Mouse (Mus musculus): ENCODE measurements at regions not wholly inside any gene's neighbourhood (a gene's known extent, or its start where the extent isn't known, plus 50 kb on each side); places are given as distances from the start of the nearest gene placed in this dataset.

DNA sequence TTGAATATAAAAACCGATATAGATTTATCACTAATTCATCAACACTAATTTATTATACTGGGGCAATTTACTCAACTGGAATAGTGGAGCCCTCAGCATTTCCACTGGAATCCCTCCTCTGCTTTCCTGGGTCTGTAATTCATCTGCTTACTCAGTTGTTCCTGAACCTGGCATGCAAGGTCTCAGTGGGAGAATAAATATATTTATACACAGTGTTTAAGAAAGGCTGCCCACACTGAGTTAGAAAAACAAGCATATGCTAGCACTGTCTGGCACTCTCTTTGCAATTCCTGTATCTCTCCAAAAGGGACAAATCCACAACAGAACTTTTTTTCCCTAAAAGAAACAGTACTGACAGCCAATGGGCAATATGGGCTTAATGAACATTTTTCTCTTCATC lies 100.1 kb upstream of the Gm10192 start:
- no peak for DNase-seq

DNA sequence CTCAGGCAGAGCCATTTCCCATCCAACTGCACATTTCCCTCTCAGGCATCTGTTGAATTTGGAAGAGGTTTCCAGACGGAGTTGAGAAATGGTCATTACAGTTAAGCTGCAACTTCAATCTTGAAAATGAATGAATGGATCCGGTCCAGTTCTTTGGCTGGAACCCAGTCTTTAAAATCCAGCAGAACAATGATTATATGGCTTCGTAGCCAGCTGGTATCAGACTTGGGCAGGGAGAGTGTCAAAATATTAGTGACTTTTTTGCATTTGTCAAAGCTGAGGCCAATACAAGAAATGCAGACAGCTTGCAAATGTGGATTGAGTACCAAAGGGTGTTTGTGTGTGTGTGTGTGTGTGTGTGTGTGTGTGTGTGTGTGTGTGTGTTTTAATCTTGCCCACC lies 99.7 kb upstream of the Gm10192 start:
- DNase-seq = peak; percentile 26

DNA sequence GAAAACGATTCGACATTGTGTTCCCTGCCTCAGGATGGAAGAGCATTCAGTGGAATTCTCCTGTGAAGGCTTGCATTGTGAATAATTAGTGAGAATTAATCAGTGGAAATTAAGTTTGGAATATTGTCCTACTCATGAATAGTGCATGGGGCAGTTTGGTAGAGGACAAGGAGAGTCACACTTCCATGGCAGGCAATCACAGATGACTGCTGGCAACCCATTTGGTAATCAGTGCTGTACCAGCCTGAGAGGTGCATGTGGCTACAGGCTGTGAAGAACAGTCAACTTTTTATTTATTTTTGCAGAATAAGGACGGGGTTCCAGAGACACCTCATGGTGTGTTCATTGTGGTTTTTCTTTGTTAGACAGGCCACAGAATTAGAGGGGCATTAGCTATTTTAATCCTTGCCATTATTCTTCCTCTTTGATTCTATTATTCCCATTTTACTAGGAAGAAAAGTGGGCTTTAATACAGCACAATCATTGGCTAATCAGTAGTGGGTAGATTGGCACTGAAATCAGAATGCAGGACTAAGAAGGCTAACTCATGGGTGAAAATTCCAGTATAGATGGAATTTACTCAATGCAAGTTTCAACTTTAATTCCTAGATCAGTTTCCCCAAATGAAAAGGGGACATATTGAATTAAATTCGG lies 98.3 kb upstream of the Gm10192 start:
- no peak for DNase-seq

DNA sequence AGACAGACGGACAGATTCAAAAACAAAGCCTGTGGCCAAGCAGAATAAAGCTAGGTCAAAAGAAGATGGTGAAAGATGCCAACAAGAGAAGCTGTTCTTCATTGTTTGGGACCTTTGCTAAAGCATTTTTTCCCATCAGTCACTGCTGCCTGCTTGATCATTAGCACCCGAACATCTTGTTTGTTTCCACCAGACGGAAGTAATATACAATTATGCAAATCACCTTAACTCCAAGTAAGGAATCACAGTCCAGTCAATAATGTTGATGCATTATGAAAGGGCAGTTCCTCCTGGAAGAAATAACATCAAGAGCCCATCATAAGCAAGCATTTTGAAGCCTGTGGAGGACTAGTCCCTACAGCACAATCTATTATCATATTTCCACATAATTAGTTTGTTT lies 97.7 kb upstream of the Gm10192 start:
- no peak for DNase-seq

DNA sequence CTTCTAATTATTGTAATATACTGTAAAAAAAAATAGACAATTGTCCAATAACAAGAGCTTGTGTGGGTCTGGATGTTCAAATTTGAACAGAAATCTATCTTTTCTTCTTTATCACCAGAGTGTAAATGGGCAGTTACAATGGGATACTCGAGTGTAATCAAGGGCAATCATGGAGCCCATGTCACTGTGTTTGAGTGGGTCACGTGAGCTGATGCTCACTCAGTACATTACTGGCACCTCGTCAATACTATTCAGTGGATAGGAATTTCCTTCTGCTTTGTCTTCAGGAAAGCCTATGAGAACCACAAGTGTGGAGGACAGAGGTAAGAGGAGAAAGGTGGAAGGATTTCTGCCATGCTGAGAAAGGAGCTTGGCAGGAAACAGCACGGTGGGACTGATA lies 54.0 kb upstream of the Gm10192 start:
- no peak for DNase-seq

DNA sequence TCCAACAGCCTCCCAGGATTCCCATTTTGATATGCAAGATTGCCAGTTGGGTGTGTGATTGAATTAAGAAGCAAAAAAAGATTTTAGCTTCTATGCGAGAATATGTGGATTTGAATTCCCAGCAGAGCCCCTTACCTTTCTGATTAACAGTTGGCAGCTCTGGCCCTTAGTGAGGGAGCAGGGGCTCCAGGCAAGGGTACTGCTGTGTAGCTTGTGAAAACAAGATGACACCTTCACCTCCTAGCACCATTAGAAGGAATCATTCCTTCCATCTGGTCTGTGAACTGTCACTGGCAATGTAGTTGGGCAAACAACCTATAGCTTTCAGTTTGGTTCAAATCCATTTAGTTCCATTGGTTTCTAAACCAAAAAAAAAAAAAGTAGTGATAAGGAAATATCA lies 53.4 kb upstream of the Gm10192 start:
- DNase-seq = no peak

DNA sequence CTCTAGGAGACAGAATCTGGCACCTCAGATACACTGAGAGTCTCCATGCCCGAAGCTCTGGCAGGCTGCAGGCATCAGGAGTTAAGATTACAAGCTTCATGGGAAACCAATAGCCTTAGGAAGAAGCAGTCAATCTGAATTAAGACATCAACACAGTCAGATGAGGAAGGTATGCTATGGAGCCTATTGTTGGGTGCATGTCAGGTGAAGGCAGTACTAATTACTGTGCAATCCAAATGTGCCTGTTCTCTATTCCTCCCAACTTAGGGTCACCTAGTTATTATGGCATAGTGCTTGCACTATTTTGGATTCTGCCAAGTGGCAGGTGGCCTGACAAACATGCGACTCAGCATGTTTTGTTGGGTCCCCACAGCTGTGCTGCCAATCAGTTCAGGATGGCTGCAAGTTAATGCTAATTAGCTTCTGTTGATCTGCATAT lies 53.0 kb upstream of the Gm10192 start:
- no peak for DNase-seq

All from heart, postnatal 4 days (tissue).